Mouse (Mus musculus) hindbrain, embryonic 11.5 days (tissue): ENCODE measurements around the gene Slc7a5. TPM values are rescaled to one million over a fixed set of nuclear protein-coding genes. Genes with fewer than 3 reads are reported as not detected.

Experiments
- ATAC-seq: fragments of 200-750 bp; cut with Nextera tagmentation; 2 replicates; pipeline ENCODE4 v1.8.0; 2017; ENCODE audit warnings: mild to moderate bottlenecking, moderate TSS enrichment, moderate library complexity; ENCODE audit not compliant: low FRiP score
- DNase-seq: peaks from one replicate; pipeline ENCODE4 v3.0.0-alpha.2; 2015; ENCODE audit warnings: low spot score
- H3K27ac ChIP-seq: fragments of 300-500 bp; sonication (generic); 2 replicates; pipeline ENCODE4 v1.5.1; 2014; ENCODE audit warnings: mild to moderate bottlenecking, low read depth, low read length
- H3K27me3 ChIP-seq: fragments of 300-500 bp; sonication (generic); 2 replicates; pipeline ENCODE4 v1.6.1; 2014; ENCODE audit warnings: mild to moderate bottlenecking, low read length, moderate library complexity, mixed read lengths; ENCODE audit not compliant: control insufficient read depth, insufficient read depth
- H3K36me3 ChIP-seq: fragments of 300-500 bp; sonication (generic); 2 replicates; pipeline ENCODE4 v1.6.1; 2014; ENCODE audit warnings: mild to moderate bottlenecking, low read length, moderate library complexity, mixed read lengths; ENCODE audit not compliant: control insufficient read depth, insufficient read depth
- H3K4me1 ChIP-seq: fragments of 300-500 bp; sonication (generic); replicated peaks from 2 replicates; pipeline ENCODE4 v1.6.1; 2014; ENCODE audit warnings: low read length, mixed read lengths; ENCODE audit not compliant: control insufficient read depth, insufficient read depth
- H3K4me2 ChIP-seq: fragments of 300-500 bp; sonication (generic); replicated peaks from 2 replicates; pipeline ENCODE4 v1.6.1; 2014; ENCODE audit warnings: mild to moderate bottlenecking, low read depth, low read length
- H3K4me3 ChIP-seq: fragments of 300-500 bp; sonication (generic); 2 replicates; pipeline ENCODE4 v1.5.1; 2014; ENCODE audit warnings: low read depth, low read length
- H3K9ac ChIP-seq: fragments of 300-500 bp; sonication (generic); 2 replicates; pipeline ENCODE4 v1.6.1; 2014; ENCODE audit warnings: low read depth, low read length
- H3K9me3 ChIP-seq: fragments of 300-500 bp; sonication (generic); 2 replicates; pipeline ENCODE4 v1.6.1; 2016; ENCODE audit warnings: low read length; ENCODE audit not compliant: control insufficient read depth
- whole genome bisulfite sequencing: fragments of 180-500 bp; shearing (Covaris S2); extraction: QIAGEN DNeasy Blood & Tissue Kit; methylation state at CpG from one replicate; pipeline ENCODE4 v1.1.7; 2014; 5-methylcytosine and 5-hydroxymethylcytosine counted together
- polyA plus RNA-seq: library from polyadenylated mRNA; unstranded; fragments of >200 nt; fragmentation: Nextera tagmentation; extraction: Ambion mirVana; gene quantifications from 2 replicates; pipeline ENCODE4 v1.2.1, GENCODE M21; 2014

Slc7a5 gene
- 23.3 and 29.9 TPM in 2 replicates for polyA plus RNA-seq

GRCm38 (mm10) chr8:121907587-121908248 is at the start of gene Slc7a5:
Gene Slc7a5 (minus strand): TSS chr8:121907694.
- Histone ChIP-seq H3K4me1 (peaks cover 6% of the 10 kb centered on the region; the same call in 1 of the 2 replicates), H3K9me3 (no peaks in the 10 kb centered on the region), H3K36me3 (no peaks in the 10 kb centered on the region), H3K27me3 (peaks cover 2% of the 10 kb centered on the region; the same call in 1 of the 2 replicates), H3K27ac (no peak within 1 kb of the TSS), H3K9ac (peak within 1 kb of the TSS; percentile 67), H3K4me3 (peak within 1 kb of the TSS; percentile 70), H3K4me2 (peak within 1 kb of the TSS; percentile 98)
- ATAC-seq (peak; percentile 93), DNase-seq (peak; percentile 99)
- under 1% methylated on average over 57 of the region's 61 CpGs for WGBS

- Histone ChIP-seq H3K9me3 (no peaks in the 10 kb centered on the region), H3K27me3 (no peaks in the 10 kb centered on the region), H3K4me1 (peaks cover 9% of the 10 kb centered on the region; the same call in 1 of the 2 replicates), H3K4me2 (no peak overlapping the region), H3K27ac (no peak overlapping the region), H3K9ac (no peak overlapping the region), H3K4me3 (no peak overlapping the region), H3K36me3 (no peaks in the 10 kb centered on the region)
- DNase-seq (no peak), ATAC-seq (no peak)
- WGBS: 78% methylated on average over 1 of the region's 1 CpGs
These were observed 48.5 kb upstream of the Slc7a5 start for GRCm38 (mm10) chr8:121955825-121956500.

- Histone ChIP-seq H3K4me1 (peaks cover 9% of the 10 kb centered on the region; the same call in 1 of the 2 replicates), H3K9me3 (no peaks in the 10 kb centered on the region), H3K4me3 (no peak overlapping the region), H3K9ac (no peak overlapping the region), H3K27ac (no peak overlapping the region), H3K27me3 (no peaks in the 10 kb centered on the region), H3K4me2 (no peak overlapping the region), H3K36me3 (no peaks in the 10 kb centered on the region)
- ATAC-seq (no peak), DNase-seq (no peak)
- WGBS: 84% methylated on average over 10 of the region's 10 CpGs
These were observed 47.6 kb upstream of the Slc7a5 start for GRCm38 (mm10) chr8:121954981-121955555.

DNA sequence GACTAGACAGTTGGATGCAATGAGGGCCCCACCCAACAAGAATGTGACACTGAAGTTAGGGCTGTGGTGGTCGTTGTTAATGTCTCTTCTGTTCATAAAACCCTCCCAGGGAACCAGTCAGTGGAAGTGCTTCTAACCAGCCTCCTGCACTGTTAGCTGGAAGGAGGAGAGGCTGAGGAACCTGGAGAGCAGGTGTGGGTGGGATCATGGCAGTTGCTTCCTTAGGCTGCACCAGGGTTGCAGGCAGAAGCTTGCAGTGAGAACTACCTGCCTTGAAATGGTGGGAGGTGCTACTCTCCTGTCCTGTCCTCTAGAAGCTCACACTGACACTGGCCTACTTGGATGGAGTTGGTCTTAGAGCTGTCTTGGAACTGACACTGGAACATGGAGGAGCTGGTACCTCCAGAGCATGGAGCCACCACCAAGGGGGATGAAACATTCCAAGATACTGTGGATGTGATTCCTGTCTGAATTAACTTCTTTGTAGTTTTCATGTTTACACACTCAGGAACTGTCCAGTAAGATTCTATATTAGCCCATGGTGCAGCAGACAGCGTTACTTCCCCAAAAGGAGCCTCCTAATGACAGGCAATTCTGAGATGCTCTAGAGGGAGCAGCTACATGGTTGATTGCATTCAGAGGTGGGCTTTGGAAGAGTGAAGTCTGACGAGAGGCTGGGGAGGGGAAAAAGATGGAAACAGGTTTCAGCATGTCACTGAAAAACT is 46.5 kb upstream of the Slc7a5 start:
- 80% methylated on average over 3 of the region's 3 CpGs for WGBS
- H3K9me3 ChIP-seq: no peaks in the 10 kb centered on the region
- ATAC-seq (no peak), DNase-seq (no peak)
- no peak overlapping the region for H3K4me2 ChIP-seq
- H3K27me3 ChIP-seq: no peaks in the 10 kb centered on the region
- H3K36me3 ChIP-seq: no peaks in the 10 kb centered on the region
- no peak overlapping the region for H3K9ac ChIP-seq
- no peak overlapping the region for H3K4me3 ChIP-seq
- no peak overlapping the region for H3K27ac ChIP-seq
- peaks cover 9% of the 10 kb centered on the region; the same call in 1 of the 2 replicates for H3K4me1 ChIP-seq

DNA sequence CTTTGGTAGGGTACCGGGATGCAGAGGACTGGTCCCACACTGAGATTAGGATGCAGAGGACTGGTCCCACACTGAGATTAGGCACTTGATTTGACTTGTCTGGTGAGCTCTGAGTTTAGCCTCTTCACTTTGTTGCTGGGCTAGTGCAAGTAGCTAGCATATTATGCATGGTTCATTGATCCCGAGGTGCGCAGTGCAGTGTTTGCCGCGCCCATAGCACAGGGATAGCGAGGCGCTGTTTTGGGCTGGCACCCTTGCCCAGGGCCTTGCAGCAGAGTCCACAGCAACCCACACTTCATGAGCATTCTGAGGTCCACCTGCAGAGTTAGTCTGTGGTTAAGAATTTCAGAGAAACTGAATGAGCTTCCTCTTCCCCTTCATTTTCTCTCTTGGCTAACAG is 45.3 kb upstream of the Slc7a5 start:
- Histone ChIP-seq H3K27ac (no peak overlapping the region), H3K36me3 (no peaks in the 10 kb centered on the region), H3K4me3 (no peak overlapping the region), H3K4me2 (no peak overlapping the region), H3K9me3 (no peaks in the 10 kb centered on the region), H3K4me1 (peaks cover 9% of the 10 kb centered on the region; the same call in 1 of the 2 replicates), H3K27me3 (no peaks in the 10 kb centered on the region), H3K9ac (no peak overlapping the region)
- no peak for DNase-seq
- 96% methylated on average over 7 of the region's 7 CpGs for WGBS
- no peak for ATAC-seq

DNA sequence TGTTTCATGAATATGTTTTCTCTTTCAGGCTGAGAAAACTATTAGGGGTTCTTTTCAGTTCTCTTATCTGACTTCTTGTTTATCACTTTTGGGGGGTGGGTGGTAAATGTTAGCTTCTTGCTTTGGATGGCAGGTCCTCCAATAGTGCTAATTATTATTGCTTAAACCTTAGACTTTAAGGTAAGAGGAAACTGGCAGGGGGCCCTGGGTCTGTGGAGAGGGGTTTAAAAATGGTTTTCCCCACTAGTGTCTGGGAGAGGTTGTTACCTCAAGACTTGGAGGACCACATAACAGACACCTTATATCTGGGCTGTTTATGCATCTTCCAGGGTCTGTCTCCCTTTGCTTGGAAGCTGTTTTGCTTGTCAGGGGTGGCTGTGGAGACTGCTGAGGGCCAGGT is 44.6 kb upstream of the Slc7a5 start:
- peak overlapping the region; percentile 96 for H3K9ac ChIP-seq
- peaks cover 9% of the 10 kb centered on the region for H3K4me1 ChIP-seq
- H3K27me3 ChIP-seq: no peaks in the 10 kb centered on the region
- ATAC-seq: no peak
- H3K27ac ChIP-seq: no peak overlapping the region
- no peak overlapping the region for H3K4me3 ChIP-seq
- no peak for DNase-seq
- H3K9me3 ChIP-seq: no peaks in the 10 kb centered on the region
- H3K4me2 ChIP-seq: peak overlapping the region; percentile 83
- no peaks in the 10 kb centered on the region for H3K36me3 ChIP-seq

DNA sequence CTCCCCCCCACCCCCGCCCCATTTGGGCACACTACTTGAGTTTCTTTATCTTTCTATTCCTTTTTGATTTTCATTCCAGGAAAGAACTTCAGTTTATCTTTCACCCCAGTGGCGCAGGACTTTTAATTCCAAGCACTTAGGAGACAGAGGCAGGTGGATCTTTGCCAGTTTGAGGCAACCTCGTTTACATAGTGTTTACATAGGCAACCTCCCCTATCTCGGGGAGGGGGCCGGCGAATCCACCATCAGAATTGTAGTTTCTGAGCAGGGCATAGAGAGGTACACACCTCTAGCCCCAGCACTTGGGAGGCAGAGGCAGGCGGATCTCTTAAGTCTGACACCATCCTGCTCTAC is 44.1 kb upstream of the Slc7a5 start:
- no peaks in the 10 kb centered on the region for H3K36me3 ChIP-seq
- H3K4me3 ChIP-seq: peak overlapping the region; percentile 95
- H3K4me2 ChIP-seq: peak overlapping the region; percentile 83
- peak overlapping the region; percentile 96 for H3K9ac ChIP-seq
- 40% methylated on average over 7 of the region's 7 CpGs for WGBS
- peak overlapping the region; percentile 93; the same call in 1 of the 2 replicates for H3K27ac ChIP-seq
- H3K27me3 ChIP-seq: no peaks in the 10 kb centered on the region
- no peaks in the 10 kb centered on the region for H3K9me3 ChIP-seq
- ATAC-seq: no peak
- peaks cover 9% of the 10 kb centered on the region for H3K4me1 ChIP-seq
- no peak for DNase-seq

- WGBS: under 1% methylated on average over 50 of the region's 97 CpGs
- DNase-seq: peak; percentile 56
These were observed 43.5 kb upstream of the Slc7a5 start for GRCm38 (mm10) chr8:121950749-121951655.

More at GRCm38 (mm10) chr8:121950749-121951655, 43.5 kb upstream of the Slc7a5 start:
- Histone ChIP-seq H3K27ac (peak overlapping the region; percentile 93), H3K36me3 (no peaks in the 10 kb centered on the region), H3K27me3 (no peaks in the 10 kb centered on the region), H3K9me3 (no peaks in the 10 kb centered on the region), H3K4me1 (peaks cover 9% of the 10 kb centered on the region), H3K4me2 (peak overlapping the region; percentile 83), H3K9ac (peak overlapping the region; percentile 96), H3K4me3 (peak overlapping the region; percentile 95)
- ATAC-seq: peak; percentile 9
